Mouse (Mus musculus) adrenal gland, adult 18-20 months (tissue): ENCODE data around the gene Fbxl7. TPM values are rescaled to one million over a fixed set of nuclear protein-coding genes. Genes with fewer than 3 reads are reported as not detected.

Experiments
- DNase-seq, 2 experiments: peaks; one replicate each; pipeline ENCODE4 v3.0.0; 2021 to 2022; ENCODE audit warnings: low spot score in 2 of 2
- total RNA-seq, 2 experiments: library from RNA; stranded (reverse); gene quantifications; 1 replicate in 1 of 2; 2 replicates in 1 of 2; pipeline ENCODE4 v1.2.3; 2021

The Fbxl7 gene
- total RNA-seq, 2 experiments from 2014 or later: 5.3 to 9.1 TPM

DNA sequence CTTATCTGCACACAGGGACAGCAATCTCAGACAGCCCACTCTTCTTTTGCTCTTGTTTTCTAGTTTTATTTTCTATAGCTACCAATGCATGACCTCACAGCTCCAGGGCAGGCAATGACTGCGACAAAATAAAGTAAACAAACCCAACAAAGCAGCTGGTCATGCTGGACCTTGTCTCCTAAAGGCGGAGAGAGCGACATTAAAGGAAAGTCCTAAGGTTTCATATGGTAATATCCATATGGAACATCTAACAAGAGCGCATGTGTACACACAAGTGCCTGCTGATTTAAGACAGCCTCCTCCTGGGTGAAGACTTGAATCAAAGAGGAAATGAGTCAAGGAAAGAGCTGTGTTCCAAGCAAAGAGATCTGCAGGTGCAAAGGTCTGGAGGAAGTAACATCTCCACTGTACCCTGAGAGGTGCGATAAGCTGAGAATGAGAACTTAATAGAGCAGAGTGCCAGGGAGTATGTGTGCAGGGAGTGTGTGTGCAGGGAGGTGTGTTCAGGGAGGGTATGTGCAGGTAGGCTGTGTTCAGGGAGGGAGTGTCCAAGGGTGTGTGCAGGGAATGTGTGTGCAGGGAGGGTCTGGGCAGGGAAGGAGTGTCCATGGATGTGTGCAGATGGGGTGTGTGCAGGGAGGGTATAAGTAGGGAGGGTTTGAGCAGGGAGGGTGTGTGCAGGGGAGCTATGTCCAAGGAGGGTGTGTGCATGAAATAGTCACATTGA is 193.3 kb downstream of the Fbxl7 start:
- DNase-seq: no peak

DNA sequence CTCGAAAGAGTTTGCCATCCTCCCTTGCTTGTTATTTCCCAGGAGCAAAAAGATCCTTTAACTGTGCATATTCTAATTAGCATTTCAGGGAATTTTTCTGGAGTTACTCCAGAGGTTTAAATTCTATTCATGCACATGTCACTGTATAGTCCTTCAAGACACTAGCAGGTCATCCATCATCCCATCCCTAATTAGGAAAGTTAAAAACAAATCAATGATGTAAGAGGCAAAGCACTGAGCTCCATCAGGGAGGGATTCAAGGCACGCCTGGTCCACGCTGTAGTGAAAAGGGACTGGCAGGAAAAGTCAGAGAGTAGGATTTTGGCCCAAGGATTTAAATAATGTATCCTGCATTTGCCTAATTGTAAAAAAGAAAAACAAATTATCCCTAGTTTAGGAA is 202.3 kb downstream of the Fbxl7 start:
- no peak for DNase-seq

DNA sequence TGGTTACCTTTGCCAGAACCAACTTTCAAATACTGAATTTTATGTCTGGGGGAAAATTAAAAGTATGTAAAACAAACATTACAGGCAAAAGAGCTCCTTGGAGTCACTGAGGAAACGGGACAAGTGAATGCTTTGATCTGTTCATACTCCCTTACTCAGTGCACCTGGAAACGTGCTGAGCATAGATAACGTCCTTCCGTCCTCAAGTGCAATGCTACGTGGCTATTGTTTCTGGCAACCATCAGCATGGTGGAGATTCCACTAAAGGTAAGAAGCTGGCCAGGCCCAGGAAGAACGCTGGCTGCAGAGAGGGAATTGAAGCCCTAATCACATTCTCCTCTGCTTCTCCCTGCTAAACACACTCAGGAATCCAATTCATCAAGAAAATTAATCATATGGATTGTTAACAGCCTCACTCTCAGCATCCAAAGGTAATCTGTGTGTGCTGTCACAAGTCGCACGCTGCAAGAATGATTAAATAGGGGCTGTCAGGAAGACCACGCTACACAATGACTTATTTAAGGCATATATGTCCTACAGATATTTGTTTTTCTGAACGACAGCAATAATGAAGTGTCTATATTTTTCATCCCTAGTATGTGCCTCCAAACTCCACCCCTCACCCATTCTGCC is 206.8 kb downstream of the Fbxl7 start:
- no peak for DNase-seq

DNA sequence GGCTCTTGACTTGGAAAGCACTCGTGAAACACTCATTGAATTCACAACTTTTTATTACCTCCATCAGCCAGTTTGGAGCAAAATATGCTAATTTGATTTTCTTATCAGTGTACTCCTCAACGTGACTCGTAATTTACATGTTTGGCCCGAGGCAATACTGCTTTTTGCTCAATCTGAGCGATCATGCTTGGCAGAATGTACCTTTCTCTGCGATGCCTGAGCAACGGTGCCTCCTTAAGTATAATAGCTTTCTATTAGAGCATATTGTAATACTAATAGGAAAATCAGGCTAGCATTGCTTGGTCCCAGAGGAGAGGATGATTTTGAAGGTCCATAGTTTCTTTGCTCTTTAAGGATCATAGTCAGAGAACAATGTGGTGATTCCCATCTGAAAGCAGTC is 207.7 kb downstream of the Fbxl7 start:
- DNase-seq: no peak

DNA sequence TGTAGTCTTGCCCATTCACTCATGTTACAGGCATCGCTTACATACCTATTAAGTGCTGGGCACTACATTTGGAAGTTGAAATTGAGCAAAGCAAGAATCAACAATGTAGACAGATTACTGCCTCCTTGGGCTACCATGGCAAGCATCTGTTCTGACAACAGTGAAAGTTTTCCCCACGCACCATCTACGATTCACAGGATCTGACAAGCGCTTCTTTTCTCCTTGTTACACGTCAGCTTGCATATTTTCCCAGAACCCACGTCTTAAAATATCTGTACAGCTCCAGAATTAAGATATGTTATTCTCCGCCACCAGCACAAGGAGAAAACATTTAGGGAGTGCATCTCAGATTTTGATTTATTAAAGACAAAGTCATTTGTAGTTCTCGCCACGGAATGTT is 213.1 kb downstream of the Fbxl7 start:
- DNase-seq: no peak

DNA sequence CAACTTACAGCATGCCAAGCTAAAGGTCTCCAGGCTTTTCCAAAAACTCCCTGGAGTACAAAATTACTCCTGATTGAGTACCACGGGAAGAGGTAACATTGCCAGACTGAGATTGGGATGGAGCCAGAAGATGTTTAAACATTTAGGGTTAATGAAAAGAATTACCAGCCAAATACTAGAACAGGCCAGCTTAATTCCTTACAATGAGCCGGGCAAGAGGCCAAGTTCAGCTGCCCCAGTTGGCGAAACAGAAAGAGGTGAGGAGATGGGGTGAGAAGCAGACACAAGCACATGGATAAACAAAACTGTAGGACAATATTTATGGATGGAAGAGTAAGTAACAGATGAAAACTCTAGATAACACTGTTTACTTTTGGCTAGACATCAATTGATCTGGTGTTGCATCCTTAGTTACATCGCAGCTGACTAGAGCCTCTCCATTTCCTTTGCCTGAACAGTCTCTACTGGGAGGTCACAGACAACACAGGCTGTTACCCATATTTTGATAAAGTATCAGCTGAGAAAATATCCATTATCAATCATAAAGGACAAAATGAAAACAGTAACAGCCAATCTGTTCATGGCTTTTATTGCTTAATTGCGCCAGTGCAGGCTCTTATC is 222.0 kb downstream of the Fbxl7 start:
- peak in 1 of 2 experiments; percentile 18 for DNase-seq

DNA sequence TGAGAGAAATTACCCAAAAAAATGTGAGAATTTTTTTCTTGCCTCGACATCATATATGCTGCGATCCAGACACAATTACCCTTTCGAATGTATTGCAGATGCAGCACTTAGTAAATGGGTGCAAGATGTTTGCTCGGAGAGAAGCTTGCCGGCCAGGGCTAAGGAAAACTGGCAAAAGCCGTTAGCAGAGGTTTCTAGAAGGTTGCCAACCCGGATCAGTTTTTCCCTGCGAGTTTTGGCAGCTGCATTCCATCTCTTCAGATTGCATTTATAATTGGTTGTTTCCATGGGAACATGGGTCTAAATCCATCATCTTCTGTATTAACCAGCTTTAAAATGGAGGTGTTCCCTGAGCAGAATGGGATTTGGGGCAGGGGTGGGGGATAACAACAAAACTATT is 240.4 kb downstream of the Fbxl7 start:
- no peak for DNase-seq

DNA sequence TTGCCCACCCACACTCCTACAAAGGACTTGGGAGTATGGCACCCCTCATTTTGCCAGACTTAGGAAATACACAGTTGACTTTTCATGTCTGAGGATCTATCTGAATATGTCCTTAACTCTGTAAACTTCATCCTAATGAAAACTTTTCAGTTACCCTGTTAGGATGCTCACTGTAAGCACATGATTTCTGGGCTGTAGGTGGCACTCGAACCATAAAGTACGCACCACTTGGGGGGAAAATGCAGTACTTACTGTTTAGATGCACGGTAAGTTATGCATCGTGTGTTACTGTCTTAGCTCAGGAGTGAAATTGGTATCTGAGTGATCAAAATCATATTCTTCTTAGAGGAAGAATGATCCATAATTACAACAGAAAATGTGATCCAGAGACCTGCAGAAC is 252.8 kb downstream of the Fbxl7 start:
- no peak for DNase-seq

DNA sequence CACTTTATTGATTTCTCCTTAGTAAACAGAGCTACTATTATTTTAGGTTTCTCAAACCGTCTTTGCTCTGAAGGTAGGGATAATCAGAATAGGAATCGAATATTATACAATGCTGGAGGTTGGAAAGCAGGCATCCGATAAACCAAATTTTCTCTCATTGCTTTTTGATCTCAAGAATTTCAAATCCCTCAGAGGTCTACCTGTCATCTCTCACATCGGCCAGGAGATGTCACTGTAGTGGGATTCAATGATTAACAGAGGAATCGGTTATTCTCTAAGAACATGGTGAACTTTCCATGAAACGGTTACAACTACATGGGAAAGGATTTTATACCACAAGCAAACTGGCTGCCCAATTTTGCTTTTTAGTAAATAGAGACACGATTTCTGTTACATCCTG is 255.7 kb downstream of the Fbxl7 start:
- DNase-seq: no peak

DNA sequence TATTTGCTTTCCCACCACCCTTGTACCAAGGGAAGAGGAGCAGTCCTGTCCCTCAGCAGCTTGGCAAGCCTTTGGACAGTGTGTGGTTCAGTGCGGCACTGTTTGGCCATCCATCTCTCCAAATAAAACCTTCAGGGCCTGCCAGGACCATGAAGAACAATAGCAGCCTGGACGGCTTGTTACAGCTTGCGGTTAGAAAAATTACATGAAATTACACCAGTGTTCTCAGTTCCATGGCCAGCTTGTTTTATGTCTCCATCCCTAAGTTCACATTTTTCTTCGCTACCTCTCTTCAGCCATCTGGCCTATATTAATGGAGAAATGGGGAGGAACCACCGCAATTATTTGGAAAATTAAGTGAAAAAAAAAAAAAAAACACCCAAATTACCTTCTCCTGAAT is 259.8 kb downstream of the Fbxl7 start:
- no peak for DNase-seq

DNA sequence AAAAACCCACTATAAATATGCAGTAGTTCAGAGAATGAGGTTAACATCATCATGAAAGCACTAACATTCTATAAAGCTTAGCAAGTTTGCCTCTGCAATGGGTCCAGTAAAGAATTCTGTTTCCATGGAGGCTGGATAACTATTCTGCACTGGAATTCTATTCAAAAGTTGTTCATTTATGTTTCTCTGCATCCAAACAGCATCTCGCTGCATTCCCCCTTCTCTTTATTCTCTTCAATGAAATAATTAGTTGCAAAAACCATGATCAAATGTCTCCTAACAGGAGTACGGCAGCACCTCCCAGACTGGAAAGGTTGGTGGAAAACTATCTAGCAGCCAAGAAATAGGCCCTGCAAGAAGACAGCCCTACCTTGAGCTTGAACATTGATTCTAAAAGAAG is 267.2 kb downstream of the Fbxl7 start:
- DNase-seq: no peak

DNA sequence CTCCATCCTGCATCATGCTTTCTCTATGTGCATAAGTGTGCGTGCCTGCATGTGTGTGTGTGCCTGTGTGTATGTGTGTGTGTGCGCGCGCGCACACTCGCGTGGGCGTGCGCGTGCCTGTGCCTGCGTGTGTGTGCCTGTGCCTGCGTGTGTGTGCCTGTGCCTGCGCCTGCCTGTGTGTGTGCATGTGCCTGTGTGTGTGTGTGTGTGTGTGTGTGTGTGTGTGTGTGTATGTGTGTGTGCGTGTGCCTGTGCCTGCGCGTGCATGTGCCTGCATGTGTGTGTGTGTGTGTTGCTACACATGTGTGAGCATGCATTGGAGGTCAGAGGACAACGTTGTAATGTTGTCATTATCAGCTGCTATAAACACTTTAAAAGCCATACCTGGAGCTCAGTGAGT is 272.1 kb downstream of the Fbxl7 start:
- DNase-seq: no peak

DNA sequence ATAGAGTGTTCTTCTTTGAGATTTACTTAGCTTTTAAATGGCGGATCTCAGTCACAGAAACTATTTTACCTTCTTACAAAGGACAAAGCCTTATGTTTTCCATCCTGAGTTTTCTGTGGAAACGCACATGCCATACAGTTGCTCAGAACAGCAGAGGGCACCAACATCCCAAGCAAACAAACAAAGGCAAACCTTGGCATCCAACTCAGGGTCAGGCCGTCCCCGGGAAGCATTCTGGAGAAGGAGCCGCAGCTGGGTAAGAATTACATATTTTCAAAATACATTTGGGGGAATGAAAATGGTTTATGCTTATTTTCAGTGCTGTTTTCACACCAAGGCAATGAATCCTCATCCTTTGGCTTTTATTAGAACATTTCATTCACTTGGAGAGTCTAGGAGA is 275.1 kb downstream of the Fbxl7 start:
- peak; percentile 50 to 57 for DNase-seq

DNA sequence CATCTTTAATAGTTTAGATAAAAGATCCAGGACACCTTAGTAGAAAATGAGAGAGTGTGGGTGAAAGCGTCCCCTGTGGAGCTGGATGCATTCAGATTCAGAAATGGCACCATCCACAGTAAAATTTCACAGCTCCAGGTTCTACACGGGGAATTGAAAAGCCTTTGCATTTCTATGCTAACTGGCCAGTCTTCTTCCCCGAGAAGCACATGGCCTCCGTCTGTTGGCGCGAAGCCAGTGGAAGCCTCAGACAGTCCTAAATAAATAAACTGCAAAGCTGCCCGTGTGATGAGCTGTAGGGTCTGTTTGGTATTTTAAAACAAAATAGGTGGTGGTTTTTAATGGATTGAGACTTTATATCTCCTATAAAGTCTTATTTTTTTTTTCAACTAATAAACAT is 276.2 kb downstream of the Fbxl7 start:
- peak; percentile 18 to 30 for DNase-seq

DNA sequence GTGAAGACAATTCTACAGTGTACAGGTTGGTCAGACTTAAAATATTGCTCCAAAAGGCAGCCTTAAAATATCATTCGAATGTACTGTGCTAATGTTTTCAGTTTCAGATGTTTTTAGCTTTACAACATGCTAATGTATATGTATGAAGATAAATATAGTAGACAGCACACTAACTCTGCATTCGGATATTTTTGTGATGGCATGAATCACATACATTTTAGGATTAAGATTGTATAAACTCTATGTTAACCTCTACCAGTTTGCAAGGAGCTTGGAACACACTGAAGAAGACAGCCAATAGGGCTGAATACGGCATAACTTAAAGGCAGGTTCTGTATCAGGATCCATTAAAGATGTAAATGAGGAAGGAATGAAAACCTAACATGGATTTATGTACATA is 299.1 kb downstream of the Fbxl7 start:
- no peak for DNase-seq

DNA sequence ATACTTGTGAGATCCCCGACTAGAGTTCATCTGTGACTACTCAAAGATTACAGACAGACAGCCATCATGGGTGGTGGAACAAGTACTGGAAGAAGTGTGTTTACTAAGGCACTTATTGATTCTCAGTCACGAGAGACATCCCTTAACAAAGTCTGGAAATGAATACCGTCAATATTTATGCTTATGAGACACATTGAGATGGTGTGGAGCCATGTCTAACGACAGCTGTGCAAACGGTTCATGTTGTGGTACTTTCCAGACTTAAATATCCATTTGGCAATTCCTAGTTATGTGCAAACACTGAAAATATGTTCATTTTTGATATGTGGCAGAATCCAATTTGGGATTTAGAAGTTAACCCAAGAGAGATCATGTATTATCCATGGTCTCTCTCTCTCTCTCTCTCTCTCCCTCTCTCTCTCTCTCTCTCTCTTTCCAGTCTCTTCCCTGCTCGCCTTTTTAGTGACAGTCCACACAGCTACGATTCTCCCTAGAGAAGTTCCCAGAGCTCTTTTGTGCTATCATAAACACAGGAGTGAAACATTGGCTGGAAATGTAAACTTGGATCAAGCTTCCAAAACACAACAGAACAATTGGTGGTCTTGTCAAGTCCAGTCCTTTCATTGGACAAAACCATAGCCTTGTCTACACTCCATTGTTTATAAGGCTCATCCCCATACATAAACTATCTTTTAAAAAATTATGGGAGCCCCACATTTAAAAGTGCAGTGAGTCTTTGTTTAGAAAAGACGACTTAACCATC is 315.3 kb downstream of the Fbxl7 start:
- DNase-seq: no peak

DNA sequence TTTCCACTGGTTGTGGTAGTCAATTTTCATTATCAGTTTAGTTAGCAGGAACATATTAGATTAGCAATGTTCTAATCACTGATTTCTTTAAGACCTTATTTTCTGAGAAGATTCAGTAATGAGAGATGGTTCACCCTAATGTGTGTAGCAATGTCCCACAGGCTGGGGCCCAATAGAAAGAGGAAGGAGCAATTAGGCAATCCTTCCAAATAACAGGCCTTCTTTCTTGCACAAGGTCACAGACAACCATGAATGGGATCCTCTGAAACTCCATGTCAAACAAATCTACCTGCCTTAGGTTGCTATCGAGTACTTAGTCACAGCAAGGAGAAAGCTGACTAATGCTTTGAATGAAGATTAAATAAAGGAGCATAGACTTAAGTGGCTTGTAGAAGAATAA is 316.9 kb downstream of the Fbxl7 start:
- DNase-seq: no peak

DNA sequence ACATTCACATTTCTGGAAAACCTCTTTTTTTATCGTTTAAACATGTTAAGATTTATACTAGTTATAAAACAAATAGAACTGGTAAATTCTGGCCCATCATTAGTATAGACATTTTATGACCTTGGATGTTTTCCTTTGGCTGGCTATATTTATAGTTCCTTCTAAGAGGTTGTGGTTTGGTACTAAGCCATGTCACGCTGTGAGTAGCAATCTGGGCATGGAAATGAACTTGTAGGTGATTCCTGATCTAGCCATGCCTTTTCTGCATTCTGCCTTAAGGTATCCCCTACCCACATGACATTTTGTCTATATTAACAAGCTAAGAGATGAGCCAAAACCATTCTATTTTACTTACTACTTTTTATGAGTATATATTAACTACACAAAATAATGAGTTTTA is 329.3 kb downstream of the Fbxl7 start:
- DNase-seq: no peak

DNA sequence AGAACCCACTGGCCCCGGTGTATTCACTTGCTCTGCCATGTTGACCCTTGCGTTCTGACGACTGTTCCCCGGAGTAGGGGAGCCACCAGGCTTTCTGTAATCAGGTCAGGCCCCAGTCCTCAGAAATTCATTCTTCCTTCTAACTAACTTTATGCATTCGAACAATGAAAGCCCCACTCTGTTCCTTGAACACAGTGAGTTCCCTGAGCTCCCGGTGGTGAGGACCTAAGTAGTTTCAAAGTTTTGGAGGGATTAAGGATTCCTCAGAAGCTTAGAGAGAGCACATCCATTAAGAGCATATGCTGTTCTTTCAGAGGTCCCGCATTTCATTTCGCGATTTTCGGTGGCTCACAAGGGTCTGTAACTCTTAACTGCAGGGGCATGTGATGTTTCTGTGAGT is 341.8 kb downstream of the Fbxl7 start:
- no peak for DNase-seq

DNA sequence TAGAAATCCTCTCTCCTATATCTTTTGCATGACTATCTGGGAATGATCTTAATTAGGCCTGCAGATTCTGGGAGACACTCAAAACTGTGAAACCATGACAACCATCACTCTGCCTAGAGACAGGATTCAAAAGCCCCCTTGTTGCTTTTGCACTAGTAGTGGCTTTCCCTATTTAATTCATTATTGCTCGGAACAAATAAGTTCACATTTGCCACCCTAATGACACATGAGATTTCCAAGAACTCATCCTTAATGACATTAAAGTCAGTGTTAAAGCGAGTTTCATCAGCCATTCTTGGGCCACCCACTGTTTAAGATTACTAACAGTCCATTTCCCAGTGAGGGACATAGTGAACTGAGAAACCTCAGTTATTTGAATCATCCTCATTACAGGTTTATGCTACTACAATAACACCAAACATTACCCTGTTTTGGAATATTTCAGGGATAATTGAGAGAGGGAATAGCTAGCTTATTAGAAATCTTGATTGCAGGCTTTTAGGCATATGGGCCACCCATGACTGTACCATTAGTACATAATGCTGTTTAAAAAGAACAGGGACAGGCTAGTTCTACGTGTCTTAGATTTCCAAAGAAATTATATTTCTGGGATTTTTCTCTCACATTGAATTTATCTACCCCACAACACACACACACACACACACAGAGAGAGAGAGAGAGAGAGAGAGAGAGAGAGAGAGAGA is 361.2 kb downstream of the Fbxl7 start:
- no peak for DNase-seq

DNA sequence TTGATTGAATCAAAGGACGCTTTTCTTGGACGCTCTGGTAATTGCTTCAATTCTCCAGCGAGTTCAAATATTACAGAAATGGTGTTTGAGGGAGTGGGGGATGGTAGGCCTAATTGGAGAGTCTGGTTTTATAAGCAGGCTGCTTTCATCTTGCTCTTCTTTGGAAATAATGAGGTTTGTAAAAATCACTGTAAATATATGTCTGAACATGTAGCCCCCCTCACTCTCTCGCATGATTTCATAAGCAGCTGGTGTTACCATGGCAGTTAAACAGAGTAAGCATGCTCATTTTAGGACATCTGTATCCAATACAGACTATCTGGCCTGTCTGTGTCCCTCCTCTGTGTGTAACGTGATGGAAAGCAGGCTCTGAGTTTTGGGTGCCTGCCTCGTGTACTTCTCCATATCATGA is 376.2 kb downstream of the Fbxl7 start:
- DNase-seq: no peak
